Mouse (Mus musculus) neural tube, embryonic 11.5 days (tissue): ENCODE results near the gene Pigf. TPM values are rescaled to one million over a fixed set of nuclear protein-coding genes. Genes with fewer than 3 reads are reported as not detected.
A peak's percentile ranks its signal among the peaks of the same experiment; 100 is the strongest.

Experiments
- ATAC-seq: fragments of 200-750 bp; cut with Nextera tagmentation; 2 replicates; pipeline ENCODE4 v1.8.0; 2017; ENCODE audit warnings: moderate number of reproducible peaks, mild to moderate bottlenecking, moderate TSS enrichment, moderate library complexity; ENCODE audit not compliant: insufficient read depth, low FRiP score, low TSS enrichment
- DNase-seq: peaks from one replicate; pipeline ENCODE4 v3.0.0-alpha.2; 2015; ENCODE audit warnings: low spot score
- H3K27ac ChIP-seq: fragments of 300-500 bp; sonication (generic); 2 replicates; pipeline ENCODE4 v1.5.1; 2014; ENCODE audit warnings: low read depth, mild to moderate bottlenecking, low read length
- H3K27me3 ChIP-seq: fragments of 300-500 bp; sonication (generic); 2 replicates; pipeline ENCODE4 v1.6.1; 2014; ENCODE audit warnings: mild to moderate bottlenecking, low read length, mixed read lengths; ENCODE audit not compliant: control insufficient read depth, insufficient read depth
- H3K36me3 ChIP-seq: fragments of 300-500 bp; sonication (generic); 2 replicates; pipeline ENCODE4 v1.6.1; 2014; ENCODE audit warnings: mild to moderate bottlenecking, low read length, moderate library complexity, mixed read lengths; ENCODE audit not compliant: control insufficient read depth, insufficient read depth
- H3K4me1 ChIP-seq: fragments of 300-500 bp; sonication (generic); 2 replicates; pipeline ENCODE4 v1.6.1; 2014; ENCODE audit warnings: low read length, mixed read lengths; ENCODE audit not compliant: control insufficient read depth, insufficient read depth
- H3K4me2 ChIP-seq: fragments of 300-500 bp; sonication (generic); 2 replicates; pipeline ENCODE4 v1.6.1; 2014; ENCODE audit warnings: low read depth, mild to moderate bottlenecking, moderate library complexity
- H3K4me3 ChIP-seq: fragments of 300-500 bp; sonication (generic); 2 replicates; pipeline ENCODE4 v1.5.1; 2014; ENCODE audit warnings: low read depth, low read length
- H3K9ac ChIP-seq: fragments of 300-500 bp; sonication (generic); 2 replicates; pipeline ENCODE4 v1.6.1; 2014; ENCODE audit warnings: mild to moderate bottlenecking, low read length
- H3K9me3 ChIP-seq: fragments of 300-500 bp; sonication (generic); 2 replicates; pipeline ENCODE4 v1.6.1; 2016; ENCODE audit warnings: low read length; ENCODE audit not compliant: control insufficient read depth
- WGBS: fragments of 180-500 bp; shearing (Covaris S2); extraction: QIAGEN DNeasy Blood & Tissue Kit; methylation state at CpG from one replicate; pipeline ENCODE4 v1.1.7; 2014; 5-methylcytosine and 5-hydroxymethylcytosine counted together
- polyA plus RNA-seq: library from polyadenylated mRNA; unstranded; fragments of >200 nt; fragmentation: Nextera tagmentation; extraction: Ambion mirVana; gene quantifications from 2 replicates; pipeline ENCODE4 v1.2.1, GENCODE M21; 2014

Pigf gene
- polyA plus RNA-seq, 1 experiment from 2014 or later, result 39.2 TPM

- no peak for ATAC-seq
Observed at GRCm38 (mm10) chr17:87044796-87045195, 19.6 kb upstream of the Pigf start.

DNA sequence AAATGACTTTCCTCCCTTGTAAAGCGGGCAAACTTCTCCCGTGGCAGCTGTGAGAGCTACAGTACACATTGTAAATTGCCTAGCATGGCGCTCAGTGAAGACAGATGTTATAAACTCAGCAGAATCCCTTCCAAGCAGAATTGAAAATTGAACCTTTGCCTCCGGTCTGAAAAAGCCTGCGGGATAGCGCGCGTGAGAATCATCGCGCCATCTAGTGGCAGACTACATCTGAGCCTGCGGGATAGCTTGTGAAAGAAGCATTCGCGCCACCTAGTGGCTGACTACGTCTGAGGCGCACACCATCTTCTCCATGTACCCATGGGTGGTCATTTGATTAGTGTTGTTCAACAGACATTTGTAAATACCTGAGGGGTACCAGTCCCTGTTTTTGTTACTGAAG is 19.2 kb upstream of the Pigf start:
- WGBS, result 1% methylated on average over 15 of the region's 15 CpGs
- no peak overlapping the region for H3K9ac ChIP-seq

More at GRCm38 (mm10) chr17:87044796-87045195, 19.6 kb upstream of the Pigf start:
- 81% methylated on average over 8 of the region's 8 CpGs for WGBS
- H3K27ac ChIP-seq, result no peak overlapping the region
- DNase-seq, result no peak
- H3K27me3 ChIP-seq, result no peaks in the 10 kb centered on the region
- H3K4me3 ChIP-seq, result no peak overlapping the region
- no peaks in the 10 kb centered on the region for H3K36me3 ChIP-seq
- no peaks in the 10 kb centered on the region for H3K9me3 ChIP-seq
- H3K4me2 ChIP-seq, result no peak overlapping the region
- H3K4me1 ChIP-seq, result no peaks in the 10 kb centered on the region
- H3K9ac ChIP-seq, result no peak overlapping the region

GRCm38 (mm10) chr17:87041739-87042138 is 16.5 kb upstream of the Pigf start:
- 76% methylated on average over 19 of the region's 19 CpGs for WGBS
- H3K4me3 ChIP-seq, result no peak overlapping the region
- no peaks in the 10 kb centered on the region for H3K36me3 ChIP-seq
- H3K27ac ChIP-seq, result no peak overlapping the region
- H3K9me3 ChIP-seq, result no peaks in the 10 kb centered on the region
- H3K27me3 ChIP-seq, result no peaks in the 10 kb centered on the region
- no peaks in the 10 kb centered on the region for H3K4me1 ChIP-seq
- ATAC-seq, result no peak
- no peak overlapping the region for H3K9ac ChIP-seq
- no peak for DNase-seq
- no peak overlapping the region for H3K4me2 ChIP-seq

More for the DNA sequence above, 19.2 kb upstream of the Pigf start:
- DNase-seq, result peak; percentile 91
- H3K4me1 ChIP-seq, result no peaks in the 10 kb centered on the region
- no peak overlapping the region for H3K4me3 ChIP-seq
- H3K27me3 ChIP-seq, result no peaks in the 10 kb centered on the region
- no peaks in the 10 kb centered on the region for H3K9me3 ChIP-seq
- H3K4me2 ChIP-seq, result no peak overlapping the region
- no peak overlapping the region for H3K27ac ChIP-seq
- peak; percentile 67; the same call in 1 of the 2 replicates for ATAC-seq
- H3K36me3 ChIP-seq, result no peaks in the 10 kb centered on the region

- Histone ChIP-seq H3K4me3 (no peak overlapping the region), H3K4me1 (no peaks in the 10 kb centered on the region), H3K27me3 (no peaks in the 10 kb centered on the region), H3K9me3 (no peaks in the 10 kb centered on the region), H3K4me2 (no peak overlapping the region), H3K36me3 (no peaks in the 10 kb centered on the region), H3K9ac (no peak overlapping the region), H3K27ac (no peak overlapping the region)
- ATAC-seq, result no peak
- WGBS, result 89% methylated on average over 5 of the region's 5 CpGs
- no peak for DNase-seq
Observed at GRCm38 (mm10) chr17:87038496-87038895, 13.3 kb upstream of the Pigf start.

- ATAC-seq (no peak), DNase-seq (peak; percentile 42)
- Histone ChIP-seq H3K4me2 (no peak overlapping the region), H3K27me3 (no peaks in the 10 kb centered on the region), H3K4me3 (no peak overlapping the region), H3K4me1 (no peaks in the 10 kb centered on the region), H3K36me3 (no peaks in the 10 kb centered on the region), H3K27ac (no peak overlapping the region), H3K9me3 (no peaks in the 10 kb centered on the region), H3K9ac (no peak overlapping the region)
- WGBS, result 64% methylated on average over 9 of the region's 10 CpGs
Observed at GRCm38 (mm10) chr17:87036141-87037073, 11.2 kb upstream of the Pigf start.

DNA sequence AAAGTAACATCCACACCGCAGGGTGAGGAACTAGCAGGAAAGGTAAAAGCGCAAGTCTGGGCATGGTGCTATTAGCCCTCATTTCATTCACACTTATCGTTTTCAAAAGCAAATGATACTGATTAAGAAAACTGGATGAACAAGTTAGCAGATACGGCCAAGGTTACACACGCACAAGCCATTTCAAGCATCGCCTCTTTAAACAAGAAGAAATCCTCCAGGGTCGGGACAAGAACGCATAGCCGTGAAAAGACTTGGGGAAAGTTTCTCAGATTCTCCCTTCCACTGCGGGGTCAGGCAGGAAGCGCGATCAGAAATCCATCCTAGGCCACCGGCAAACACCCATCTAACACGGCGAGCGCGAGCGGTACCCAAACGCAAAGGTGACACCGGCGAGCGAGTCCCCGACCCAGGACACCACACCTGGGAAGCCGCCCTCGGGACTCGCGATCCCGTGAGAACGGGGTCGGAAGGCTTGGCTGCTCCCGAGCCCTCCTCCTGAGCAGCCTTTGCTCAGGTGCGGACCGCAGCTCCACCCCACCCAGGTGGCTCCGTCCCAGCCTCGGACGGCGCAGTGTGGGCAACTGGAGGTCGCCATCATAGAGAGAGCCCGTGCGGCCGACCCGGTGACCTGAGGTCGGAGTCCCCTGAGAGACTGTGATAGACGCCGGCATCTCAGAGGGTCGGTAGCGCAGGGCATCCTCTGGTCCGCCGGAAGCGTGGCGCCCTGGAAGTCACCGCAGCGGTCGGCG is 539 bp downstream of the Pigf start:
- ATAC-seq (peak; percentile 83), DNase-seq (no peak)
- H3K4me3 ChIP-seq, result peak overlapping the region; percentile 90
- 1% methylated on average over 55 of the region's 55 CpGs for WGBS
- H3K4me1 ChIP-seq, result peaks cover 3% of the 10 kb centered on the region; the same call in 1 of the 2 replicates
- H3K4me2 ChIP-seq, result peak overlapping the region; percentile 93
- H3K36me3 ChIP-seq, result no peaks in the 10 kb centered on the region
- H3K27me3 ChIP-seq, result no peaks in the 10 kb centered on the region
- peak overlapping the region; percentile 71 for H3K9ac ChIP-seq
- H3K9me3 ChIP-seq, result no peaks in the 10 kb centered on the region
- H3K27ac ChIP-seq, result no peak overlapping the region

GRCm38 (mm10) chr17:87019692-87020091 is 5.5 kb downstream of the Pigf start:
- 92% methylated on average over 5 of the region's 5 CpGs for WGBS
- Histone ChIP-seq H3K27me3 (no peaks in the 10 kb centered on the region), H3K4me2 (no peak overlapping the region), H3K4me1 (peaks cover 3% of the 10 kb centered on the region; the same call in 1 of the 2 replicates), H3K4me3 (no peak overlapping the region), H3K9me3 (no peaks in the 10 kb centered on the region), H3K36me3 (peaks cover 4% of the 10 kb centered on the region; the same call in 1 of the 2 replicates), H3K9ac (no peak overlapping the region), H3K27ac (no peak overlapping the region)
- ATAC-seq, result no peak
- DNase-seq, result no peak

- no peak overlapping the region for H3K27ac ChIP-seq
- no peak overlapping the region for H3K4me3 ChIP-seq
- H3K27me3 ChIP-seq, result no peaks in the 10 kb centered on the region
- 93% methylated on average over 13 of the region's 13 CpGs for WGBS
- H3K36me3 ChIP-seq, result peaks cover 2% of the 10 kb centered on the region; the same call in 1 of the 2 replicates
- H3K9ac ChIP-seq, result no peak overlapping the region
- no peaks in the 10 kb centered on the region for H3K4me1 ChIP-seq
- ATAC-seq (no peak), DNase-seq (no peak)
- H3K9me3 ChIP-seq, result no peaks in the 10 kb centered on the region
- no peak overlapping the region for H3K4me2 ChIP-seq
Observed at GRCm38 (mm10) chr17:87011301-87012019, 13.7 kb downstream of the Pigf start.
